9 mouse cellular contexts compared by ENCODE assay signal in the genomic region with DNA sequence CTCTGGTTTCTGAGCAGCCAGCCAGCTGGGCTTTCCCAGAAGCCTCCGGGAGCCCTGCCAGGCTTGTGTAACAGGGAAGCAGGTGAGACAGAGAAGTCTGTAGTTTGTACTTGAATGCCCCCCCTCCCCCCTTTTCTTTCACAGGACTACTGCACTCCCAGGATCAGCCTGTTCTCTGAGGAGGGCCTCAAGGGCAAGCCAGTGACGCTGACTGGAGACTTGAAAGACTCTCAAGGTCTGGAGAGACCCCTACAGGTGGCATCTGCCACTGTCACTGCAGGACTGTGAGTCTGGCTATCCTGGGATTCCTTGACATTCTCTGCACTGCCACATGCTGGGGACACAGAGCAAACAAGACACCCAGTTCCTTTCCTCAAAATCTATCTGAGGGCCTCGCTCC. TPM values are rescaled to one million over a fixed set of nuclear protein-coding genes. Genes with fewer than 3 reads are reported as not detected.
A peak's percentile ranks its signal among the peaks of the same experiment; 100 is the strongest.
DNase-seq lines count a peak whose midpoint lies in the region; ATAC-seq lines count a peak whose summit lies in the region.
"Had no signal": no experiment of that assay in that cellular context is flagged by ENCODE, and none has a peak within 500 bp of the region (broad histone marks: within the 10 kb centered on the region; RNA-seq: fewer than 3 reads in every experiment).

No protein-coding gene starts in this region.

- no peak overlapping the region for H3K4me2 ChIP-seq in forebrain, embryonic 15.5 days (replicated peaks)
- no peak overlapping the region for H3K4me2 ChIP-seq in midbrain, embryonic 13.5 days (replicated peaks)
- H3K4me2 ChIP-seq: limb, embryonic 12.5 days had no signal

- peak; percentile 62 for DNase-seq in forebrain, embryonic 10.5 days (ENCODE audit: extremely low spot score, low spot score)
- peak; percentile 63 for DNase-seq in A20 (ENCODE audit: low read depth, low spot score)
- DNase-seq in c-Kit-positive CD71-positive TER-119-negative erythroid progenitor cells, embryonic 14.5 days (ENCODE audit: low read depth) = peak; percentile 43
- peak; percentile 42 to 49 for DNase-seq in layer of hippocampus, adult 8-10 months (ENCODE audit: low spot score in 2 of 2)
- DNase-seq in thymus, postnatal 10 days (ENCODE audit: low spot score in 2 of 2) = peak; percentile 39 to 49

- H3K36me3 ChIP-seq in forebrain, embryonic 10.5 days (replicated peaks) = no peaks in the 10 kb centered on the region
- no peaks in the 10 kb centered on the region for H3K36me3 ChIP-seq in forebrain, embryonic 15.5 days
- no peaks in the 10 kb centered on the region for H3K36me3 ChIP-seq in midbrain, embryonic 13.5 days
- H3K36me3 ChIP-seq: limb, embryonic 12.5 days had no signal

- H3K27ac ChIP-seq in forebrain, embryonic 10.5 days = peak overlapping the region; percentile 70
- no peak overlapping the region for H3K27ac ChIP-seq in forebrain, embryonic 15.5 days (replicated peaks)
- no peak overlapping the region for H3K27ac ChIP-seq in midbrain, embryonic 13.5 days
- H3K27ac ChIP-seq: limb, embryonic 12.5 days had no signal

- H3K4me1 ChIP-seq in forebrain, embryonic 10.5 days = peaks cover 28% of the 10 kb centered on the region
- peaks cover 9% of the 10 kb centered on the region; the same call in 1 of the 2 replicates for H3K4me1 ChIP-seq in forebrain, embryonic 15.5 days
- H3K4me1 ChIP-seq in midbrain, embryonic 13.5 days (replicated peaks) = peaks cover 13% of the 10 kb centered on the region

- peaks cover 40% of the 10 kb centered on the region for H3K27me3 ChIP-seq in forebrain, embryonic 10.5 days (ENCODE audit: poor library complexity, severe bottlenecking)
- H3K27me3 ChIP-seq in forebrain, embryonic 15.5 days = peaks cover 4% of the 10 kb centered on the region
- peaks cover 34% of the 10 kb centered on the region for H3K27me3 ChIP-seq in midbrain, embryonic 13.5 days

- H3K9me3 ChIP-seq in forebrain, embryonic 10.5 days = no peaks in the 10 kb centered on the region
- no peaks in the 10 kb centered on the region for H3K9me3 ChIP-seq in forebrain, embryonic 15.5 days
- H3K9me3 ChIP-seq in midbrain, embryonic 13.5 days = no peaks in the 10 kb centered on the region
- H3K9me3 ChIP-seq: limb, embryonic 12.5 days had no signal

- no peak overlapping the region for H3K4me3 ChIP-seq in forebrain, embryonic 10.5 days
- H3K4me3 ChIP-seq in forebrain, embryonic 15.5 days = no peak overlapping the region
- no peak overlapping the region for H3K4me3 ChIP-seq in midbrain, embryonic 13.5 days (replicated peaks)
- H3K4me3 ChIP-seq: limb, embryonic 12.5 days had no signal

- no peak overlapping the region for H3K9ac ChIP-seq in forebrain, embryonic 15.5 days (replicated peaks)
- H3K9ac ChIP-seq in midbrain, embryonic 13.5 days (replicated peaks) = no peak overlapping the region
- H3K9ac ChIP-seq: limb, embryonic 12.5 days had no signal

- 26% methylated on average over 3 of the region's 3 CpGs for WGBS in forebrain, embryonic 10.5 days
- WGBS in forebrain, embryonic 15.5 days = 14% methylated on average over 3 of the region's 3 CpGs
- WGBS in midbrain, embryonic 13.5 days = 34% methylated on average over 2 of the region's 3 CpGs

- ATAC-seq in forebrain, embryonic 15.5 days (replicated peaks) = no peak
- peak; percentile 36 for ATAC-seq in granulocyte monocyte progenitor cell, adult 5-6 weeks (replicated peaks; ENCODE audit: poor library complexity, severe bottlenecking)
- 0 out of 2 replicates have a peak, but pooled peaks have one; percentile 47 for ATAC-seq in midbrain, embryonic 13.5 days

RNA-seq across cellular contexts. Expression of a gene that starts 16.2 kb away (rescaled TPM):
- 4.1 and 5.0 TPM in 2 replicates for polyA plus RNA-seq in forebrain, embryonic 10.5 days (2016; fragmentation: Nextera tagmentation; extraction: Ambion mirVana)
- polyA plus RNA-seq in forebrain, embryonic 15.5 days (2015; fragmentation: Nextera tagmentation; extraction: Ambion mirVana) = 1.5 and 1.9 TPM in 2 replicates
- total RNA-seq in granulocyte monocyte progenitor cell, adult 5-6 weeks (2014; fragmentation: Nextera tagmentation) = 240 and 247 TPM in 2 replicates
- 259 and 330 TPM in 2 replicates for total RNA-seq in granulocyte monocyte progenitor cell, adult 5-6 weeks (2017)
- total RNA-seq in layer of hippocampus, adult 8-10 months (2022) = 10 to 100 TPM in 2 of 4 experiments, 1 to 10 TPM in 2; 1.2 to 52.4 (median 18.2) TPM
- polyA plus RNA-seq in midbrain, embryonic 13.5 days (2015; fragmentation: Nextera tagmentation; extraction: Ambion mirVana) = 2.2 and 2.7 TPM in 2 replicates

RNA-seq across cellular contexts. Expression of a gene that starts 18.1 kb away (rescaled TPM):
- 1.7 and 3.5 TPM in 2 replicates for polyA plus RNA-seq in forebrain, embryonic 10.5 days (2016; fragmentation: Nextera tagmentation; extraction: Ambion mirVana)
- 1.0 and 1.8 TPM in 2 replicates for polyA plus RNA-seq in forebrain, embryonic 15.5 days (2015; fragmentation: Nextera tagmentation; extraction: Ambion mirVana)
- total RNA-seq in granulocyte monocyte progenitor cell, adult 5-6 weeks (2014; fragmentation: Nextera tagmentation) = 0.38 and 1.3 TPM in 2 replicates
- total RNA-seq in granulocyte monocyte progenitor cell, adult 5-6 weeks (2017) = not detected in 2 replicates
- total RNA-seq in layer of hippocampus, adult 8-10 months (2022) = 1 to 10 TPM in 3 of 4 experiments, under 1 TPM in 1; 0.54 to 6.4 (median 3.7) TPM
- polyA plus RNA-seq in midbrain, embryonic 13.5 days (2015; fragmentation: Nextera tagmentation; extraction: Ambion mirVana) = 0.97 and 1.1 TPM in 2 replicates

RNA-seq across cellular contexts. Expression of a gene that starts 23.7 kb away (rescaled TPM):
- polyA plus RNA-seq in forebrain, embryonic 10.5 days (2016; fragmentation: Nextera tagmentation; extraction: Ambion mirVana) = 6.3 and 7.3 TPM in 2 replicates
- polyA plus RNA-seq in forebrain, embryonic 15.5 days (2015; fragmentation: Nextera tagmentation; extraction: Ambion mirVana) = 12.8 and 15.7 TPM in 2 replicates
- total RNA-seq in granulocyte monocyte progenitor cell, adult 5-6 weeks (2014; fragmentation: Nextera tagmentation) = 14.4 and 30.2 TPM in 2 replicates
- total RNA-seq in granulocyte monocyte progenitor cell, adult 5-6 weeks (2017) = 4.8 and 11.2 TPM in 2 replicates
- total RNA-seq in layer of hippocampus, adult 8-10 months (2022) = 10 to 100 TPM; 34.7 to 39.5 (median 35.6) TPM
- polyA plus RNA-seq in midbrain, embryonic 13.5 days (2015; fragmentation: Nextera tagmentation; extraction: Ambion mirVana) = 9.3 and 11.4 TPM in 2 replicates

RNA-seq across cellular contexts. Expression of a gene that starts 25.1 kb away (rescaled TPM):
- not detected in 2 replicates for polyA plus RNA-seq in forebrain, embryonic 10.5 days (2016; fragmentation: Nextera tagmentation; extraction: Ambion mirVana)
- not detected in 2 replicates for polyA plus RNA-seq in forebrain, embryonic 15.5 days (2015; fragmentation: Nextera tagmentation; extraction: Ambion mirVana)
- total RNA-seq in granulocyte monocyte progenitor cell, adult 5-6 weeks (2014; fragmentation: Nextera tagmentation) = not detected in 2 replicates
- not detected in 2 replicates for total RNA-seq in granulocyte monocyte progenitor cell, adult 5-6 weeks (2017)
- total RNA-seq in layer of hippocampus, adult 8-10 months (2022) = not detected
- polyA plus RNA-seq in midbrain, embryonic 13.5 days (2015; fragmentation: Nextera tagmentation; extraction: Ambion mirVana) = not detected in 2 replicates
- polyA plus RNA-seq: limb, embryonic 12.5 days had no signal

RNA-seq across cellular contexts. Expression of a gene that starts 49.9 kb away (rescaled TPM):
- polyA plus RNA-seq in forebrain, embryonic 10.5 days (2016; fragmentation: Nextera tagmentation; extraction: Ambion mirVana) = 267 and 270 TPM in 2 replicates
- 326 and 335 TPM in 2 replicates for polyA plus RNA-seq in forebrain, embryonic 15.5 days (2015; fragmentation: Nextera tagmentation; extraction: Ambion mirVana)
- total RNA-seq in granulocyte monocyte progenitor cell, adult 5-6 weeks (2014; fragmentation: Nextera tagmentation) = 841 and 871 TPM in 2 replicates
- 333 and 394 TPM in 2 replicates for total RNA-seq in granulocyte monocyte progenitor cell, adult 5-6 weeks (2017)
- total RNA-seq in layer of hippocampus, adult 8-10 months (2022) = 100 to 1,000 TPM; 185 to 289 (median 252) TPM
- 319 and 332 TPM in 2 replicates for polyA plus RNA-seq in midbrain, embryonic 13.5 days (2015; fragmentation: Nextera tagmentation; extraction: Ambion mirVana)
